Mouse (Mus musculus) forebrain, postnatal 0 days (tissue): ENCODE measurements at regions not wholly inside any gene's neighbourhood (a gene's known extent, or its start where the extent isn't known, plus 50 kb on each side); places are given as distances from the start of the nearest gene placed in this dataset.
A peak's percentile ranks its signal among the peaks of the same experiment; 100 is the strongest.

Experiments used
- ATAC-seq: fragments of 200-750 bp; cut with Nextera tagmentation; 2 replicates; pipeline ENCODE4 v1.8.0; 2017; ENCODE audit warnings: mild to moderate bottlenecking, moderate library complexity
- DNase-seq: peaks from one replicate; pipeline ENCODE4 v3.0.0-alpha.2; 2015
- H3K27ac ChIP-seq: fragments of 300-500 bp; sonication (generic); 2 replicates; pipeline ENCODE4 v1.5.1; 2014; ENCODE audit warnings: low read depth, mild to moderate bottlenecking, antibody characterized with exemption, low read length, moderate library complexity, mixed read lengths
- H3K27me3 ChIP-seq: fragments of 300-500 bp; sonication (generic); 2 replicates; pipeline ENCODE4 v1.6.1; 2014; ENCODE audit warnings: mild to moderate bottlenecking, low read length, mixed read lengths; ENCODE audit not compliant: insufficient read depth
- H3K36me3 ChIP-seq: fragments of 300-500 bp; sonication (generic); 2 replicates; pipeline ENCODE4 v1.6.1; 2014; ENCODE audit warnings: mild to moderate bottlenecking, moderate library complexity; ENCODE audit not compliant: insufficient read depth
- H3K4me1 ChIP-seq: fragments of 300-500 bp; sonication (generic); 2 replicates; pipeline ENCODE4 v1.6.1; 2014; ENCODE audit warnings: antibody characterized with exemption; ENCODE audit not compliant: insufficient read depth
- H3K4me2 ChIP-seq: fragments of 300-500 bp; sonication (generic); 2 replicates; pipeline ENCODE4 v1.6.1; 2014; ENCODE audit warnings: low read depth, mild to moderate bottlenecking, moderate library complexity
- H3K4me3 ChIP-seq: fragments of 300-500 bp; sonication (generic); 2 replicates; pipeline ENCODE4 v1.5.1; 2014; ENCODE audit warnings: low read depth, low read length, mixed read lengths
- H3K9ac ChIP-seq: fragments of 300-500 bp; sonication (generic); 2 replicates; pipeline ENCODE4 v1.6.1; 2014; ENCODE audit warnings: mild to moderate bottlenecking
- H3K9me3 ChIP-seq: fragments of 300-500 bp; sonication (generic); 2 replicates; pipeline ENCODE4 v1.6.1; 2016; ENCODE audit warnings: low read length
- CTCF ChIP-seq: sonication (generic); IDR thresholded peaks from 2 replicates; pipeline ENCODE4 v1.5.1; 2016; ENCODE audit warnings: antibody characterized with exemption, control low read depth, low read depth
- WGBS: fragments of 180-500 bp; shearing (Covaris S2); extraction: QIAGEN DNeasy Blood & Tissue Kit; methylation state at CpG from one replicate; pipeline ENCODE4 v1.1.7; 2014; 5-methylcytosine and 5-hydroxymethylcytosine counted together

GRCm38 (mm10) chr6:44210901-44211300 lies 544.8 kb upstream of the Tpk1 start:
- no peak for TF ChIP-seq CTCF
- Histone ChIP-seq H3K4me1 (no peaks in the 10 kb centered on the region), H3K27me3 (no peaks in the 10 kb centered on the region), H3K9ac (no peak overlapping the region), H3K36me3 (no peaks in the 10 kb centered on the region), H3K4me2 (no peak overlapping the region), H3K9me3 (no peaks in the 10 kb centered on the region), H3K4me3 (no peak overlapping the region), H3K27ac (no peak overlapping the region)
- no peak for ATAC-seq
- DNase-seq, result no peak
- WGBS, result 68% methylated on average over 1 of the region's 1 CpGs

- WGBS, result 92% methylated on average over 1 of the region's 1 CpGs
- no peaks in the 10 kb centered on the region for H3K27me3 ChIP-seq
- H3K4me3 ChIP-seq, result no peak overlapping the region
- no peak for DNase-seq
- no peak for TF ChIP-seq CTCF
- ATAC-seq, result no peak
- no peaks in the 10 kb centered on the region for H3K4me1 ChIP-seq
- H3K36me3 ChIP-seq, result no peaks in the 10 kb centered on the region
- H3K9me3 ChIP-seq, result no peaks in the 10 kb centered on the region
- H3K4me2 ChIP-seq, result no peak overlapping the region
- H3K27ac ChIP-seq, result no peak overlapping the region
- H3K9ac ChIP-seq, result no peak overlapping the region
Observed at GRCm38 (mm10) chr6:44204477-44204876, 538.4 kb upstream of the Tpk1 start.

- TF ChIP-seq CTCF, result no peak
- H3K4me3 ChIP-seq, result no peak overlapping the region
- H3K36me3 ChIP-seq, result no peaks in the 10 kb centered on the region
- no peaks in the 10 kb centered on the region for H3K27me3 ChIP-seq
- no peak for ATAC-seq
- DNase-seq, result no peak
- no peaks in the 10 kb centered on the region for H3K9me3 ChIP-seq
- WGBS, result 60% methylated on average over 1 of the region's 1 CpGs
- no peak overlapping the region for H3K9ac ChIP-seq
- no peak overlapping the region for H3K27ac ChIP-seq
- no peak overlapping the region for H3K4me2 ChIP-seq
- no peaks in the 10 kb centered on the region for H3K4me1 ChIP-seq
Observed at GRCm38 (mm10) chr6:44203831-44204230, 537.8 kb upstream of the Tpk1 start.

- Histone ChIP-seq H3K4me2 (no peak overlapping the region), H3K27ac (no peak overlapping the region), H3K4me1 (no peaks in the 10 kb centered on the region; the same call in 1 of the 2 replicates), H3K9me3 (no peaks in the 10 kb centered on the region), H3K36me3 (no peaks in the 10 kb centered on the region), H3K9ac (no peak overlapping the region), H3K27me3 (no peaks in the 10 kb centered on the region), H3K4me3 (no peak overlapping the region)
- peak; percentile 44 for TF ChIP-seq CTCF
- WGBS, result 58% methylated on average over 4 of the region's 4 CpGs
- peak; percentile 50 for DNase-seq
- ATAC-seq, result peak; percentile 88
Observed at GRCm38 (mm10) chr6:44179927-44180326, 513.8 kb upstream of the Tpk1 start.
